Mouse (Mus musculus) megakaryocyte progenitor cell, adult 5-6 weeks (primary cell): ENCODE results near the gene Hoxa3. TPM values are rescaled to one million over a fixed set of nuclear protein-coding genes. Genes with fewer than 3 reads are reported as not detected.

Experiments used
- ATAC-seq: replicated peaks from 2 replicates; pipeline ENCODE4 v1.8.0; 2016; ENCODE audit warnings: mild to moderate bottlenecking, moderate TSS enrichment, inconsistent platforms; ENCODE audit not compliant: poor library complexity
- total RNA-seq, 2 experiments: library from RNA; stranded (forward) in 1 of 2; stranded (reverse) in 1 of 2; fragments of 157-497, 149-512 nt in 1 of 2; fragments of 200-1000 nt in 1 of 2; gene quantifications; 2 replicates each; pipeline versions ENCODE4 v1.2.3 to v1.2.4; 2015 to 2017

Gene Hoxa3
- total RNA-seq, 2 experiments from 2014 or later: 0.42 to 2.1 TPM

- ATAC-seq: no peak
Measured at GRCm38 (mm10) chr6:52206882-52207683, 6.1 kb downstream of the Hoxa3 start.

GRCm38 (mm10) chr6:52205638-52206621 is 7.2 kb downstream of the Hoxa3 start:
- no peak for ATAC-seq

GRCm38 (mm10) chr6:52205221-52205620 is 7.9 kb downstream of the Hoxa3 start:
- no peak for ATAC-seq

- ATAC-seq: peak; percentile 61
Measured at GRCm38 (mm10) chr6:52204050-52204752, 8.9 kb downstream of the Hoxa3 start, which contains the start of gene Hoxa5. Hoxa5 (minus strand) TSS chr6:52204587.

GRCm38 (mm10) chr6:52203371-52204049 is 9.6 kb downstream of the Hoxa3 start:
- no peak for ATAC-seq

- ATAC-seq: no peak
Measured at GRCm38 (mm10) chr6:52203121-52203370, 10.1 kb downstream of the Hoxa3 start.

GRCm38 (mm10) chr6:52202362-52203120 is 10.6 kb downstream of the Hoxa3 start:
- ATAC-seq: no peak

GRCm38 (mm10) chr6:52201269-52201668 is 11.9 kb downstream of the Hoxa3 start:
- ATAC-seq: no peak

- no peak for ATAC-seq
Measured at GRCm38 (mm10) chr6:52200751-52201250, 12.3 kb downstream of the Hoxa3 start.

- ATAC-seq: no peak
Measured at GRCm38 (mm10) chr6:52200073-52200750, 12.9 kb downstream of the Hoxa3 start.

- no peak for ATAC-seq
Measured at GRCm38 (mm10) chr6:52197271-52197670, 15.9 kb downstream of the Hoxa3 start.

GRCm38 (mm10) chr6:52196811-52197210 is 16.3 kb downstream of the Hoxa3 start:
- ATAC-seq: no peak

- no peak for ATAC-seq
Measured at GRCm38 (mm10) chr6:52194690-52195089, 18.4 kb downstream of the Hoxa3 start.

- ATAC-seq: peak; percentile 97
Measured at GRCm38 (mm10) chr6:52191860-52192550, 21.1 kb downstream of the Hoxa3 start.

GRCm38 (mm10) chr6:52190906-52191810 is 22.0 kb downstream of the Hoxa3 start, which contains the start of gene Hoxa4:
Hoxa4 (minus strand) TSS chr6:52191753.
- ATAC-seq: no peak

- no peak for ATAC-seq
Measured at GRCm38 (mm10) chr6:52190410-52190809, 22.7 kb downstream of the Hoxa3 start.

GRCm38 (mm10) chr6:52189909-52190308 is 23.2 kb downstream of the Hoxa3 start:
- no peak for ATAC-seq
